Mouse (Mus musculus) C2C12 (cell line): ENCODE data around the gene Smoc2. TPM values are rescaled to one million over a fixed set of nuclear protein-coding genes. Genes with fewer than 3 reads are reported as not detected.

Experiments used
- H3K27me3 ChIP-seq: one replicate; pipeline ENCODE4 v1.6.1; 2011; ENCODE audit not compliant: control insufficient read depth, insufficient read depth, insufficient read length
- H3K36me3 ChIP-seq: one replicate; pipeline ENCODE4 v1.6.1; 2011; ENCODE audit not compliant: control insufficient read depth, insufficient read depth
- H3K4me3 ChIP-seq: one replicate; pipeline ENCODE4 v1.5.1; 2011; ENCODE audit warnings: mild to moderate bottlenecking, control low read depth; ENCODE audit not compliant: poor library complexity, insufficient read depth, severe bottlenecking
- H3K79me2 ChIP-seq: one replicate; pipeline ENCODE4 v1.6.1; 2011; ENCODE audit not compliant: control insufficient read depth, insufficient read depth
- H3K79me3 ChIP-seq: one replicate; pipeline ENCODE4 v1.6.1; 2011; ENCODE audit warnings: low read depth, control low read depth
- H3ac ChIP-seq: one replicate; pipeline ENCODE3; 2011; ENCODE audit warnings: low read depth; ENCODE audit not compliant: control insufficient read depth, insufficient read length
- CEBPB ChIP-seq: IDR thresholded peaks from one replicate; pipeline ENCODE4 v1.6.1; 2011; ENCODE audit warnings: low read depth, mild to moderate bottlenecking, control low read depth, moderate library complexity
- CTCF ChIP-seq: IDR thresholded peaks from one replicate; pipeline ENCODE4 v1.5.1; 2011; ENCODE audit not compliant: control insufficient read depth, insufficient read depth, insufficient read length
- FOSL1 ChIP-seq: IDR thresholded peaks from one replicate; pipeline ENCODE4 v1.8.0; 2011; ENCODE audit warnings: mild to moderate bottlenecking, low read length; ENCODE audit not compliant: poor library complexity, insufficient read depth, severe bottlenecking
- MAX ChIP-seq: IDR thresholded peaks from one replicate; pipeline ENCODE4 v1.6.1; 2011; ENCODE audit warnings: mild to moderate bottlenecking, control low read depth
- MYOD1 ChIP-seq: IDR thresholded peaks from one replicate; pipeline ENCODE4 v1.6.1; 2011; ENCODE audit warnings: low read depth; ENCODE audit not compliant: control insufficient read depth, insufficient read length
- MYOG ChIP-seq: IDR thresholded peaks from one replicate; pipeline ENCODE4 v1.6.1; 2011; ENCODE audit not compliant: control insufficient read depth, insufficient read length; ENCODE audit errors: extremely low read depth
- USF1 ChIP-seq: IDR thresholded peaks from one replicate; pipeline ENCODE4 v1.6.1; 2011; ENCODE audit warnings: low read depth, mild to moderate bottlenecking, control low read depth, moderate library complexity
- polyA plus RNA-seq: library from polyadenylated mRNA; unstranded; fragments of >200 nt; fragmentation: generic; extraction: Trizol; gene quantifications from one replicate; pipeline ENCODE4 v1.2.1, GENCODE M21; 2012; ENCODE audit warnings: missing spikeins

Smoc2 gene
- polyA plus RNA-seq, 1 experiment, result 69.7 TPM

- Histone ChIP-seq H3ac (no peak overlapping the region), H3K79me2 (no peaks in the 10 kb centered on the region), H3K27me3 (no peaks in the 10 kb centered on the region), H3K36me3 (no peaks in the 10 kb centered on the region), H3K4me3 (no peak overlapping the region), H3K79me3 (no peaks in the 10 kb centered on the region)
- TF ChIP-seq FOSL1 (no peak), MAX (no peak), MYOG (no peak), USF1 (peak; percentile 54), CEBPB (peak; percentile 88)
Measured at GRCm38 (mm10) chr17:14407874-14408273, 128.6 kb downstream of the Smoc2 start.

DNA sequence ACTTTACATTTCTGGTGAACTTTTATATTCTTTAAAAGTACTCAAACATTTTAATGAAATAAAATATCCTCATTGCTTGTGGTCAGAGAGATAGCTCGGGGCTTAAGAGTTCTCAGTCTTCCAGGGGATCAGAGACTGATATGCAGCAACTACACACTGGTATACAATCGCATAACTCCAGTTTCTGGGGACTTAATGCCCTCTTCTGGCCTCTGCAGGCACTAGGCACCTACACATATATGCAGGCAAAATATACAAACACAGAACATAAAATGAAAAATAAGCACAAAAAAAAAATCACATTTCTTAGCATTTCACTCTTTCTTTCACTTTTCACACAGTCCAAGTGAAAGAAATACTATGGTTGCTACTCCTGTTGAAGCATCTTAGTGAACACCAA lies 133.2 kb downstream of the Smoc2 start:
- Histone ChIP-seq H3K79me3 (no peaks in the 10 kb centered on the region), H3K4me3 (no peak overlapping the region), H3K27me3 (no peaks in the 10 kb centered on the region), H3K79me2 (no peaks in the 10 kb centered on the region), H3ac (no peak overlapping the region), H3K36me3 (no peaks in the 10 kb centered on the region)
- TF ChIP-seq CTCF, result no peak
- TF ChIP-seq CEBPB, result no peak
- no peak for TF ChIP-seq USF1
- TF ChIP-seq MYOD1, result no peak
- TF ChIP-seq MYOG, result no peak
- no peak for TF ChIP-seq MAX
- no peak for TF ChIP-seq FOSL1

- no peaks in the 10 kb centered on the region for H3K36me3 ChIP-seq
- no peaks in the 10 kb centered on the region for H3K79me2 ChIP-seq
- no peak overlapping the region for H3K4me3 ChIP-seq
- no peaks in the 10 kb centered on the region for H3K79me3 ChIP-seq
- H3ac ChIP-seq, result no peak overlapping the region
- H3K27me3 ChIP-seq, result no peaks in the 10 kb centered on the region
- no peak for TF ChIP-seq CEBPB
- TF ChIP-seq MAX, result no peak
- TF ChIP-seq FOSL1, result no peak
- no peak for TF ChIP-seq MYOD1
- no peak for TF ChIP-seq CTCF
- TF ChIP-seq MYOG, result no peak
Measured at GRCm38 (mm10) chr17:14414511-14414910, 135.2 kb downstream of the Smoc2 start.

- no peaks in the 10 kb centered on the region for H3K79me3 ChIP-seq
- TF ChIP-seq FOSL1 (no peak), MAX (no peak), USF1 (no peak), CEBPB (no peak), MYOD1 (no peak), MYOG (no peak)
- no peak overlapping the region for H3K4me3 ChIP-seq
- no peaks in the 10 kb centered on the region for H3K27me3 ChIP-seq
- H3ac ChIP-seq, result no peak overlapping the region
- no peaks in the 10 kb centered on the region for H3K79me2 ChIP-seq
- H3K36me3 ChIP-seq, result no peaks in the 10 kb centered on the region
Measured at GRCm38 (mm10) chr17:14420460-14421046, 141.2 kb downstream of the Smoc2 start.

GRCm38 (mm10) chr17:14426481-14426880 lies 147.2 kb downstream of the Smoc2 start:
- no peak for TF ChIP-seq CEBPB
- TF ChIP-seq MAX, result no peak
- no peak for TF ChIP-seq FOSL1
- no peak for TF ChIP-seq MYOG
- no peak for TF ChIP-seq USF1
- TF ChIP-seq CTCF, result no peak
- no peak for TF ChIP-seq MYOD1
- no peaks in the 10 kb centered on the region for H3K36me3 ChIP-seq
- H3ac ChIP-seq, result no peak overlapping the region
- no peaks in the 10 kb centered on the region for H3K79me2 ChIP-seq
- no peaks in the 10 kb centered on the region for H3K27me3 ChIP-seq
- H3K79me3 ChIP-seq, result no peaks in the 10 kb centered on the region
- no peak overlapping the region for H3K4me3 ChIP-seq

DNA sequence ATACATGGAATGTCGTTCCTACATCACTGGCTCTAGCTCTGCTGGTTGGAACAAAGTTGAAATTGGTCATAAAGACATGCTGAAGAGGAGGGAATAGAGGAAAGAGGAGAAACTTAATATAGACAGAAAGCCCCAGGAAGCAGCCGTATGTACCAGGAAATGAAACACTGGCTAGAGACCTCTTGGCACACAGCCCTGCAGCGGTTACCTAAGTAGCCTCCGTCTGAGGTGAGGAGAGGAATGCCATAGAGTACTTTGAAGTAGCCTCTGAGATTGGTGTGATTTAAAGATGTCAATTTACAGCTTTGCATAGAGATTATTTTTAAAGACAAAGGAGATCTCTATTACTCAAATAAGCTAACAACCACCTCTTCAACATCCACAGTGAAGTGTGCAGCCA lies 155.4 kb downstream of the Smoc2 start:
- H3K79me3 ChIP-seq, result no peaks in the 10 kb centered on the region
- no peak overlapping the region for H3K4me3 ChIP-seq
- no peaks in the 10 kb centered on the region for H3K27me3 ChIP-seq
- TF ChIP-seq CTCF, result no peak
- TF ChIP-seq MYOD1, result no peak
- no peak for TF ChIP-seq USF1
- no peak overlapping the region for H3ac ChIP-seq
- H3K79me2 ChIP-seq, result no peaks in the 10 kb centered on the region
- H3K36me3 ChIP-seq, result no peaks in the 10 kb centered on the region
